Mouse (Mus musculus) thymus, adult 2 months (tissue): ENCODE data around the gene Acap2.

ENCODE experiments used
- CTCF ChIP-seq: fragments of 200-500 bp; IDR thresholded peaks from 2 replicates; pipeline ENCODE4 v1.5.1; 2012; ENCODE audit warnings: mild to moderate bottlenecking, control low read depth, low read length, moderate library complexity, borderline replicate concordance; ENCODE audit not compliant: control insufficient read depth, poor library complexity, insufficient read depth; ENCODE audit errors: extremely low read depth
- POLR2A ChIP-seq: fragments of 200-500 bp; IDR thresholded peaks from 2 replicates; pipeline ENCODE4 v1.6.1; 2012; ENCODE audit warnings: mild to moderate bottlenecking, low read length, control low read depth, moderate library complexity; ENCODE audit not compliant: control insufficient read depth, poor library complexity, insufficient read depth; ENCODE audit errors: extremely low read depth

GRCm38 (mm10) chr16:31081891-31082290 is 119.2 kb downstream of the Acap2 start:
- TF ChIP-seq CTCF (no peak), POLR2A (no peak)
